Mouse (Mus musculus): ENCODE measurements around the gene Tns3. TPM values are rescaled to one million over a fixed set of nuclear protein-coding genes. Genes with fewer than 3 reads are reported as not detected.

Gene Tns3
- polyA plus RNA-seq, 1 experiment, result 23.4 TPM

DNA sequence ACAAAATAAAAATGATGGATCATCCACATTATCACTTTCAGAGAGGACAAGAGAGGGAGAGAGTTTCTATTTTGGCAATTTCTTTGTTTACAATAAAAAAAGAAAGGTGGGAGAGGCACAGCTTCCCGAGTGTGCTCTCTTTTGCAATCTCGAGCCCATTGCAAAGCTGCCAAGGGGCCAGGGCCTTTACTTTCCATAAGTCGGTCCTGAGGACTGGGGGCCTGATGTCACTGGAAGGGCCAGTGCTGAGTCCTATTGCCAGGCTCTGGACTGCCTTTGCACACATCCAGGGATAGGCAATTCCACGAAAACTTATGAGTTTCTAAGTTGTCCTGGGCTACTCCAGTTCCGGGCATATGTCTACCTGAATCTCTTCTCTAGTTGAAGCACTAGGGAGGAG is 272.8 kb downstream of the Tns3 start:
- H3K4me2 ChIP-seq (ENCODE audit: low read depth), result no peak overlapping the region
- TF ChIP-seq TCF3 (IDR thresholded peaks at IDR 0.05; ENCODE audit: insufficient read length, low read depth) (no peak), CEBPB (IDR thresholded peaks at IDR 0.05; ENCODE audit: insufficient read depth, poor library complexity, severe bottlenecking) (no peak), POLR2AphosphoS2 (IDR thresholded peaks at IDR 0.05; ENCODE audit: insufficient read length, low read depth) (no peak), MYOG (IDR thresholded peaks at IDR 0.05; ENCODE audit: control insufficient read depth in 1 of 3, insufficient read depth in 1 of 3, insufficient read length in 2 of 3, low read depth in 2 of 3) (no peak), POLR2A (IDR thresholded peaks at IDR 0.05; ENCODE audit: insufficient read length, low read depth) (no peak), REST (IDR thresholded peaks at IDR 0.05; ENCODE audit: insufficient read depth, insufficient read length) (no peak), MAX (IDR thresholded peaks at IDR 0.05; ENCODE audit: low read depth) (no peak), USF1 (IDR thresholded peaks at IDR 0.05; ENCODE audit: low read depth) (no peak), TCF12 (IDR thresholded peaks at IDR 0.05; ENCODE audit: insufficient read depth, poor library complexity, severe bottlenecking) (no peak), MYOD1 (IDR thresholded peaks at IDR 0.05; ENCODE audit: control insufficient read depth in 1 of 3, insufficient read length in 2 of 3, low read depth in 2 of 3) (no peak), SRF (IDR thresholded peaks at IDR 0.05; ENCODE audit: control insufficient read depth, insufficient read length, low read depth) (no peak), E2F4 (IDR thresholded peaks at IDR 0.05; ENCODE audit: insufficient read depth) (no peak)
- no peak overlapping the region for H3ac ChIP-seq (ENCODE audit: control insufficient read depth, insufficient read length)
- no peaks in the 10 kb centered on the region for H3K27me3 ChIP-seq (ENCODE audit: control insufficient read depth, insufficient read depth, insufficient read length)
- no peaks in the 10 kb centered on the region for H3K36me3 ChIP-seq (ENCODE audit: control insufficient read depth, insufficient read depth)
- H3K79me2 ChIP-seq (ENCODE audit: control insufficient read depth, insufficient read depth), result no peaks in the 10 kb centered on the region
- H3K4me3 ChIP-seq, result no peak overlapping the region

DNA sequence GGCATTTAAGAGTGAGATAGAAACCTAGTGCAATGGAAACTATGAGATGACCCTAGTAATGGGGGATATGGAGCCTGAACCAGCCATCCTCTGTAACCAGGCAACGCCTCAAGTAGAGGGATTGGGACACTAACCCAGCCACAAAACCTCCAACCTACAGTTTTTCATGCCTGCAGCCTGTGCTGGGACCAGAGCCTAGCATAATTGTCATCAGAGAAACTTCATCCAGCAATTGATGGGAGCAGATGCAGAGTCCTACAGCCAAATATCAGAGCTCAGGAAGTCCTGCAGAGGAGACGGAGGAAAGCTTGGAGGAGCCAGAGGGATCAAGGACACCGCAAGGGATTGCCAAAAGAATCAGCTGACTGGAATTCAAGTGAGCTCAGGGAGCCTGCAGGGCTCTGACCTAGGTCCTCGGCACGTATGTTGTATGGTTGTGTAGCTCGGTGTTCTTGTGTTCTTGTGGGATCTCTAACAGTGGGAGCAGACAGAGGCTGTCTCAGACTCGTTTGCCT is 278.4 kb downstream of the Tns3 start:
- Histone ChIP-seq H3K27me3 (ENCODE audit: control insufficient read depth, insufficient read depth, insufficient read length) (no peaks in the 10 kb centered on the region), H3K79me2 (ENCODE audit: control insufficient read depth, insufficient read depth) (no peaks in the 10 kb centered on the region), H3K4me3 (no peak overlapping the region), H3ac (ENCODE audit: control insufficient read depth, insufficient read length) (no peak overlapping the region), H3K4me2 (ENCODE audit: low read depth) (no peak overlapping the region), H3K36me3 (ENCODE audit: control insufficient read depth, insufficient read depth) (no peaks in the 10 kb centered on the region)
- TF ChIP-seq CEBPB (IDR thresholded peaks at IDR 0.05; ENCODE audit: insufficient read depth, poor library complexity, severe bottlenecking), result no peak
- no peak for TF ChIP-seq TCF3 (IDR thresholded peaks at IDR 0.05; ENCODE audit: insufficient read length, low read depth)
- no peak for TF ChIP-seq USF1 (IDR thresholded peaks at IDR 0.05; ENCODE audit: low read depth)
- TF ChIP-seq MYOG (IDR thresholded peaks at IDR 0.05; ENCODE audit: control insufficient read depth in 1 of 3, insufficient read depth in 1 of 3, insufficient read length in 2 of 3, low read depth in 2 of 3), result no peak
- no peak for TF ChIP-seq POLR2A (IDR thresholded peaks at IDR 0.05; ENCODE audit: insufficient read length, low read depth)
- TF ChIP-seq MAX (IDR thresholded peaks at IDR 0.05; ENCODE audit: low read depth), result no peak
- no peak for TF ChIP-seq TCF12 (IDR thresholded peaks at IDR 0.05; ENCODE audit: insufficient read depth, poor library complexity, severe bottlenecking)
- no peak for TF ChIP-seq POLR2AphosphoS2 (IDR thresholded peaks at IDR 0.05; ENCODE audit: insufficient read length, low read depth)
- TF ChIP-seq REST (IDR thresholded peaks at IDR 0.05; ENCODE audit: insufficient read depth, insufficient read length), result no peak
